Mouse (Mus musculus) retina, postnatal 7 days (tissue): ENCODE measurements around the gene Amd2.

Experiments
- DNase-seq: peaks from one replicate; pipeline ENCODE4 v3.0.0-alpha.2; 2012; ENCODE audit warnings: low read depth, low spot score

The Amd2 gene

DNA sequence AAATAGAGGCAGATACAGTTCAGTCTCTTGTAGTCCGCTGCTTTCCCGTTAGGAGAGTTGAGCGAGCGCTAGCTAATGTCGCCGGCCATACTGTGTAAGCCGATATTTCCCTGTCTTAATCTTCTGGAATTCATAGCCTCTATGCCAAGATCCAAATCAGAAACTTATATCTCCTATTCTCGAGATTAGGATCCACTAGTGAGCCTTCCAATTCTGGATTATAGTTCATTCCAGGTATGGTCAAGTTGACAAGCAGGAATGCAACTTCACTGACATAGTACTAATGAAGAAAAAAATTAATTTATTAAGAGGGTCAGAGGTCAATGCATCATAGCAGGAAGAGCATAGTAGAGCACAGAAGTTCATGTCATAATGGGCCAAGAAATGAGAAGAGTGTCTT is at the start of gene Amd2:
Gene Amd2 (minus strand): TSS at position 101 of the 400 bp plus-strand sequence.
- no peak for DNase-seq

DNA sequence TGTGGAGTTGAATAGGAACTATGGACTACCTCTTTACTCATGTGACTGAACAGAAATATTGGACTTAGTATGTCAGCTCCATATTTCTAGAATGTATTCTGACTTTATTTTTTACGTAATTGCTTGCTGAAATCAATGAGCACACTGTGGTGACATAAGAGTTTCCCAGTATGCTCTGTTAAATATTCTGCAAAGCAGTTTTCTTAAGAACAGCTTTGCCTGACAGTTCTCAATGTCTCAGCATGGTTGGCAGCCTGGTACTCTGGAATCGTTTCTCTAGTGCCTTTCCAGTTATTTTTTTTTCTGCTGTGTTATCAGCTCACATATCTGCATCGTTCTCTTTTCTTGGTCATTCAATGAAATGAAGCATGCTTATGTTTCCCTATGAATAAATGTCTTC is 49.6 kb upstream of the Amd2 start:
- no peak for DNase-seq

GRCm38 (mm10) chr10:35737639-35738038 is 25.9 kb upstream of the Amd2 start:
- no peak for DNase-seq

GRCm38 (mm10) chr10:35714266-35714665 is 2.6 kb upstream of the Amd2 start:
- no peak for DNase-seq
